Mouse (Mus musculus) sigmoid colon, adult 10 weeks (tissue): ENCODE measurements around the gene Syt14. TPM values are rescaled to one million over a fixed set of nuclear protein-coding genes. Genes with fewer than 3 reads are reported as not detected.

Source experiments
- polyA plus RNA-seq: library from polyadenylated mRNA; stranded (reverse); fragments of 350-450 nt; fragmentation: Illumina TruSeq; extraction: RNeasy Lipid Tissue Mini Kit (QIAGEN cat#74804); gene quantifications from one replicate; pipeline ENCODE4 v1.2.3, GENCODE M21; 2014; ENCODE audit warnings: low read depth, low replicate concordance

Syt14 gene
- polyA plus RNA-seq: 2.0 TPM

GRCm38 (mm10) chr1:193035371-193036238, at the start of gene Syt14:
Gene Syt14 (minus strand): TSS chr1:193035775.

GRCm38 (mm10) chr1:192855474-192856230, 179.9 kb downstream of the Syt14 start, which contains the start of gene Sertad4:
Gene Sertad4 (minus strand): TSS chr1:192855756.

Other genes starting within 250 kb of the Syt14 start
- gene Sertad4, start 180.0 kb downstream of the Syt14 start, polyA plus RNA-seq: 6.7 TPM
- gene Diexf, start 94.5 kb upstream of the Syt14 start, polyA plus RNA-seq: 16.4 TPM
- gene Irf6, start 117.3 kb upstream of the Syt14 start, polyA plus RNA-seq: 221 TPM
- gene A130010J15Rik, start 132.3 kb upstream of the Syt14 start, polyA plus RNA-seq: 24.4 TPM
- 3.2 TPM for gene Traf3ip3, start 165.9 kb upstream of the Syt14 start, polyA plus RNA-seq
- gene Lamb3, start 171.9 kb upstream of the Syt14 start, polyA plus RNA-seq: 11.9 TPM
- 12.0 TPM for gene Hsd11b1, start 228.3 kb upstream of the Syt14 start, polyA plus RNA-seq
- gene G0s2, start 237.4 kb upstream of the Syt14 start, polyA plus RNA-seq: not detected